Mouse (Mus musculus) retina, postnatal 7 days (tissue): ENCODE results near the gene Egr2.
A peak's percentile ranks its signal among the peaks of the same experiment; 100 is the strongest.

Experiments
- DNase-seq: peaks from one replicate; pipeline ENCODE4 v3.0.0-alpha.2; 2012; ENCODE audit warnings: low read depth, low spot score

Egr2 gene

DNA sequence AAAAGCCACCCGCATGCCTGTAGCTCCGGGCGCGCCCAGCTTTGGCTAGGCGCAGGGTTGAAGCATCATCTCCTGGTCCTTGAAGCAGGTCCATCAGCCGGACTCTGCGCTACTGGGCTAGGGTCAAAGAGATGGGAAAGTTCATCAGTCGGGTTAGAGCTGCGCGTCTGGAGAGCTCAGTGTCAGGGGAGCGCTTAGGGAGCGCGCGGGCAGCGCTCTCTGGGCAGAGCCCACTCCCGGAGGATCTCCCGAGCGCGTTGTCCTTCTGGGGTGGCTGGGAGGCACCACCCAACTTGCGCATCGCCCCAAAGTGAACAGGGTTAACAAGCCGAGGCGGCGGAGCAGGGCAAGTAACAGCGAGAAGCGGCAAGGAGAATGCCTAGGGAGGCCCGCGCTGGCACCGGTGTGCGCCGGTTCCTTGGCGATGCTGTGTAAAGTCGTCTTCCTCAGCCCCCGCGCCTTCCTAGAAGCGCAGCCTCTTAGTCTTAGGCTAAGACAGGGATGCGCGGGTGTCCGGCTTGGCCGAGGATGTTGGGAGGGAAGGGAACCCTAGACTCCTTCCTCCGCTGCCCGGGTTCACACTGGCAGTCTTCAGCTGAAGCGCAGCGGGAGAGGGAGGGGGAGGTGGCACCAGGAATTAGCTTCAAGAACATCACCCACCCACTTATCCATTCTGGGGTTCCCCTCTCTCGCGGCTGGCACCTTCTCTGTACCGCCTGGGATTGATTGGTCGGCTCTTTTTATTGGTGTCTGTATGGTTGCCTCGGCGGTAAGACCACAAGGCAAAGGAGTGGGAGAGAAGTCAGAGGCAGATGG is 3.5 kb downstream of the Egr2 start:
- no peak for DNase-seq

DNA sequence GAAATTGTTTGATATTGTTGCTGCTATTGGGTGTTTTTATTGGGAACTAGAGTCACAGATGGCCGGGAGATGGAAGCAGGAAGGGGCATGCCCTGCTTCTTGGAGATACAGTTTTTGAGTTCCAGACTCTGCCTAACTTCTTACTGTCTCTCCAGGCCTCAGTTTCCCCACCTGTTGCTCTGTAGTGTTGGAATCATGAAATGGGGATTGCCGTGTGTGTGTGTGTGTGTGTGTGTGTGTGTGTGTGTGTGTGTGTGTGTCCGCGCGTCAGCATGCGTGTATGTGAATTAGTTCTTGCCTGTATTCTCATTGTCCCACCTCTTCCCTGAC is 4.1 kb downstream of the Egr2 start:
- DNase-seq: no peak

DNA sequence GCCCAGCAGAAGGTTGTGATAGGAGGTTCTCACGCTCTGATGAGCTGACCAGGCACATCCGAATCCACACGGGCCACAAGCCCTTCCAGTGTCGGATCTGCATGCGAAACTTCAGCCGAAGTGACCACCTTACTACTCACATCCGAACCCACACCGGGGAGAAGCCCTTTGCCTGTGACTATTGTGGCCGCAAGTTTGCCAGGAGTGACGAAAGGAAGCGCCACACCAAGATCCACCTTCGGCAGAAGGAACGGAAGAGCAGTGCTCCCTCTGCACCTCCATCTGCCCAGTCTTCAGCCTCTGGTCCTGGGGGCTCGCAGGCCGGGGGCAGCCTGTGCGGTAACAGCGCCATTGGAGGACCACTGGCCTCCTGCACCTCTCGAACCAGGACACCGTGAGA is 5.3 kb downstream of the Egr2 start:
- DNase-seq: no peak

DNA sequence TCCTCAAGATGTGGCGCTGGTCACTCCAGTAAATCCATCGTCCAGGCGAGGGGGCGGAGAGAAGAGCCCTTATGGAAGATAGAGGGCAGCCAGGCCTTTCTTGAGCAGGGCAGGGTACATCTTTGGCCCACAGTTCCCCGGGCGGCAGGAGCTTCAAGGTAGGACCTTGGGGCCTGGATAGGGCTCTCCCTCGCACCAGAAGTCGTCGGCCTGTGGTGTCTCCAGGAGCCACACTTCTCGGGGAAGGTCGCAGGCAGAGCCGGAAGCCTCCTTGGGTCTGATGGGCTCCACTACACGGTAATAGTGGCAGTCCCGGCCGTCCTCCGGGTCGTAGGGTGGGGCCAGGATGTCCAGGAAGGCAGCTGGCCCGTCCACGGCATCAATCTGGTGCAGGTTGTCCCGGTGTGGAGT is 12.6 kb downstream of the Egr2 start:
- no peak for DNase-seq

DNA sequence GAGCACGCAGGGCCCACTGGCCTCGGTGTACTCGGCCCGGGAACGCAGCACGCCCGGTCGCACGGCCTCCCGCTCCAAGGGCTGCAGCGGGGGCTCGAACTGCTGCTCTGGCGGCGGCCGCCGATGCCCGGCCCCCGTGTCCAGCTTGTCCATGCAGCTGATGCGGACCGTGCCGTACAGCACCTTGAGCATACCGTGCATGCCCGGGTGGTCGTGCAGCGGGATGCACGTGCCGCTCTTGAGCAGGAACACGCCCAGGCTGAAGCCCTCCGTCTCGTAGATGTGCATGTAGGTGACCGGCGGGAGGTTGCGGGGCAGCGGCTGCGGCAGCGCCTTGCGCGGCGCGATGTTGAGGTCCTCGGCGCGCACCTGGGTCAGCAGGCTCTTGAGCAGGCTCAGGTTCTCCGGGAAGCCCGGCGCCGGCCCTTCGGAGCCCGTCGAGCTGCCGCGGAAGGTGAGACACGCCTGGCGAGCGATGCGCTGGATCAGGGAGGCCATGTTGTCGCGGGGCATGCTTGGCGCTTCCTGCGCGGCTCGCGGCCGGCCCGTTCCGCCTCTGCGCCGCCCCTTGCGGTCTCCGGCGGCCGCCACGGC is 13.1 kb downstream of the Egr2 start:
- DNase-seq: no peak

DNA sequence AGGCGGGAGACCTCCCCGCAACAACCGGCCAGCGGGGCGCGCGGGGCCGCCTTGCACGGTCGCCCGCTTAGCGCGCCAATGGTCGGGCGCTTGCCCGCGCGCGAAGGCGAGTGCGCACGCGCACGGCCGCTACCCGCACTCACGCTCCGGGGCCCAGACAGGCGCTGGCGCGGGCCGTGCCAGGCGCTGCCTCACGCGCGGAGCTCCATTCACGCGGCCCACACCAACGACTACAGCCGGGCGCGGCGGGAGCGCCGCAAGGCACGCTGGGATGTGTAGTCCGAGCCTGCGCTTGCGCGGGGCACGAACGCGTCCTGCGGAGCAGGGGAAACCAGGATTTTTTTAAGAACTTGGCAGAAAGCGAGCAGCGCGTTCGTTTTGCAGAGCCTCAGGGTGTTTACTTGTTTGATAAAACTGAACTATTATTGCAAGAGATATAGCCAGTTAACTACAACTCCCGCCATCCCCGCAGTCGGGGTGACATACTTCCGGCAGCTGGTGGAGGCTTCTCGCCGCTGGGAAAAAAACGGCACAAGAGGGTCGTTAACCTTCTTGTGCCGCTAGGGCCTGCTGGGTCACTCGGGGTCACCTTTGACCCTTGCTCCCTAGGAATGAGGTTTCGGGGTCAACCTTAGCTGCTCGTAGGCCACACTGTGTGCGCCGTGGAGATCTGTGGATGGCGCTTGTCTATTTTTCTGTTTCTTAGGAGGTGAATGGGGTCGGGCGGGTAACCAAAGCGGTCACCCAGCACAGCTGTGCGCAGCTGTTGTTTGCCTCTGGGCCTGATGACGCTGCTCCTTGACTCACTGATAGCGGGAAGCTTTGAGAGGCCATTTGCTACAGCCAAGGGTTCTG is 13.8 kb downstream of the Egr2 start, which contains the start of gene Ado:
Gene Ado (minus strand): TSS at position 79 of the 855 bp plus-strand sequence.
- peak; percentile 79 for DNase-seq

DNA sequence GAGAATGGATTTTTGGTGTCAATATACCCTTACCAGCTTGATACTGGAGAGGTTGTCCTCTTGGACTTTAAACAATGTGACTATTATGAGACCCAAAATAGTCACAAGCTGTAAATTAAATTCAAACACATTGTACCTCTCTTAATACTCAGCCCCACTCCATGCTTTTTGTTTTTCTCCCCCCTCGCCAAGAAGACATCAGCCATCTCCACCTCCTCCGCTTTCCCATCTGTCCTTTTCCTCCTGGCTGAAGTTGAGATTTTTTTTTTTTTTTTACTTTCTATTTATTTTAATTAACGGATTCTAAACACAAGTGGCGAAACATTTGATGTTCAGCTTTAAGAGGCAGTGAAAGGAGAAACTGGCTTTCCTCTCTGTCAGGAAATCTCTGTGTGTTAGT is 22.8 kb downstream of the Egr2 start:
- no peak for DNase-seq

DNA sequence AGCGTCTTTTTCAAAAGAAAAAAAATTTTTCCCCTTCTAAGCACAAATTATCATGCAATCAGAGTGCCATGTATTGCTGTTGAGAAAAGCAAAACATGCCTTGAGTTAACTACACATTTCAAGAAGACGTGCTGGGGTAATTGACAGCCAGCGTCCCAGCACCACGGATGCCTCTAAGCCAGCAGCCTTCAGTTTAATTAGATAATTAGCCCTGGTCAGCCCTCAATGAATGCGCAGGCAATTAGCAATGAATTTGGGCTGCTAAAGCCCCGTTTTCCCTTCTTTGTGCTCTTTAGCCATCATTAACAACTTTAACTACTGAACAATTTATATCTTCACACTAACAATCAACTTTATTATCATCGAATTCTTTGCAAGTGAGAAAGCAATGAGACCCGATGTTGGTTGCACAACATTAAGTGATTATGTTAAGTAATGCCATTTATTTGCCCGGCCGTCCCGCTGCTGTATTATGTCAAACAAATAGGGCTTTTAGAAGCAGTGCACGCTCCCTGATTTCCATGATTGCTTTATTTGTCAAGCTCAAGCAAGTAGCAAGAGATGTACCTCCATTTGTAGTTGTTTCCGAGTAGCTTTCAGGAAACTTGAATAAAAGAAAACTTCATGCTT is 24.6 kb downstream of the Egr2 start:
- no peak for DNase-seq

DNA sequence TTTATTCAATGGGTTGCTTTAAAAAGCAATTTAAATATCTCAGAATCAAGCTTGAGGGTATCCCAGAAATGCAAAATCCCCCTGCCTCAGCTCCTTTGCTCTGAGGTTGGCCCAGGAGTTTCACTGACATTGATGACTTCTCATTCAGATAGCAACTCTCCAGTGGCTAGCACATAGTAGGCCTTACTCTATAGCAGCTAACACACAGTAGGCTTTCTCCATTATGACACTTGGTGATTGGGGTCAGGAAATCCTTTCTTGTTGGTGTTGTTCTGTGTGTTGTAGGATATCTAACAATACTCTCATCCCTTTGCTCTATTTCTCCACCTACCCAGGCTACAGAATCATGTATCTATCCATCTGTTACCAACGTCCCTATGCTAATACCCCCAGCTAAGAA is 25.9 kb downstream of the Egr2 start:
- no peak for DNase-seq

DNA sequence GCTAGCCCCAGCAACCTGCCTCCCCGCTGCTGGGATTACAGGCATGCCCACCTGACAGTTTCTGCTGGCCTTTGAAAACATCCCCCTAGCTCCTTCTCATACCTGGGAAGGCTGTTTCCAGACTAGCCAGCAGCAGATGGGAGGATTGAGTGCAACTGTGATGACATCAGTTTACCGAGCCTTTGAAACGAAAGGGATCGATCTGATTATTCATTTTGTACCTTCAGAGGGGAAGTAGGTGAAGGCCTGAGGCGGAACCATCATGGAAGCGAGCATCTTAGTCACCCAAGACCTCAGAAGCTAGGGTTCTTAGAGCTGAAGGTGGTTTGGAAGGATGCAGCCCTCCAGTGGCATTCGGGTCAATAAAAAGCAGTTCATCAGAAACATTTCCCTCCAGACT is 29.2 kb downstream of the Egr2 start:
- DNase-seq: no peak

DNA sequence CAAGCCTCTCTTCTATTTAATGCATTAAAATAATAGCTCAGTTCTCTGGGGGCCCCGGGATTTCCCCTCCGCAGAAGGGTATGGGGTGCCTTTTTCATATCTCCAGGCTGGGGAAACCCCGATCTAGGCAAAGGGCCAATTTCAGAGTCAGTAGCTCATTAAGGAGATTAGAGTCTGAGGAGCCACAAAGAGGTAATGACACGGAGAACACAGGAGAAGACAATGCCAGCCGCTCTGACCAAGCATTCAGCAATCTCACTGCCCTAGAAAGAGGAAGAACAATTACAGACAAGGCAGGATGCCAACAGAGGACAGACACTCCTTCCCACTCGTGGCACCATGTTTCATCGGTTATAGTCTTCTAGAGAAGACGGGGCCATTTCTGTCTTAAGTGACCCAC is 30.8 kb downstream of the Egr2 start:
- DNase-seq: peak; percentile 44

DNA sequence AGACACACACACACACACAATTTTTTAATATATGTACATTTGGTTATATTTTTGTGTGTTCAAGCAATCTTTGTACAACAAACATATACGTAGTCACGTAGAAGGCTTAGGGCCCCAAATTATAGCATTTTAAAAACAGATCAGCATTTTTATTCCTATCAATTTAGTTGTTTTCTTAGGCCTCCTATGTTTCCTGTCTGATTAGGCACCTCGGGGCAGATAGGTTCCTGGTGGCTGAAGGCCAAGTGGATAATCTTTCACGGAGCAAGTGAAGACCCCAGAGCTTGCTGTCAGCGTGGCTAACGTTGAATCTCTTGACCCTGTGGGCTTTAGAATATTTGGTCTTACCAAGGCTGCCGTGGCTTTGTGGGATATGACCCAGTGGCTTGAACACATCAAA is 34.3 kb downstream of the Egr2 start:
- DNase-seq: no peak

DNA sequence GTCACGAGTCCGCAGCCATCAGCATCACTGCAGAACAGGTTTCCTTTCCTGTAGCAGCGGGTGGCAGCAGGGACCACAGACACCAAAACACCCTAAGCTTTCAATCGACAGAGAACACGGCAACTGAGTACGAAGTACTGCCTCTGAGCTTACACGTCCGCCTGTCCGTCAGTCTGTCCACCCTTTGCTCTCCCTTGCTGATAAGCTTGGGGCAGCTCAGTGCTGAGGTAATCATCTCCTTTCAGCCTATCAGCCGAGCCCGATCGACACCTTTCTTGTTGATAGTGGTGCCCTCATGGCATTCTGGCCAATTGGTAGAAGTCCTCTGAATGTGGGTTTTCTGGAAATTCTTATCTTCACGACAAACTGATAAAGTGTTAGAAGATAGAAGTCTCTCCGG is 36.2 kb downstream of the Egr2 start:
- no peak for DNase-seq

DNA sequence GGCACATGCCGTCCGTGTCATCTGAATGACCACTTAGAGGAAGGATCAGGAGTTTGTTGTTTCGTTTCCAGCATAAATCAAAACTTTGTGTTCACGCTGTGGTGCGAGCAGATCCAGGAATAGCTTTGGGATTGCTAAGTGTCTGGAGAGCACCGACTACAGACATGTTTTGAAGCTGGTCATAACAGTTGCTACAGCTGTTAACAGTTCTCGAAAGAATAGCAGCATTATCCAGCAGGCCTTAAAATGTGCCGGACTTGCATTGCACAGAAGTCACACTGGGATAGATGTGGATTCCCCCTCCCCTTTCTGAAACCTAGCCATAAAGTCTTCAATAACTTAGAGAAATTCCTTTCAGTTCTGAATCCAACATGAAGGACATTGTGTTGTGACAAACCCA is 38.0 kb downstream of the Egr2 start:
- no peak for DNase-seq

DNA sequence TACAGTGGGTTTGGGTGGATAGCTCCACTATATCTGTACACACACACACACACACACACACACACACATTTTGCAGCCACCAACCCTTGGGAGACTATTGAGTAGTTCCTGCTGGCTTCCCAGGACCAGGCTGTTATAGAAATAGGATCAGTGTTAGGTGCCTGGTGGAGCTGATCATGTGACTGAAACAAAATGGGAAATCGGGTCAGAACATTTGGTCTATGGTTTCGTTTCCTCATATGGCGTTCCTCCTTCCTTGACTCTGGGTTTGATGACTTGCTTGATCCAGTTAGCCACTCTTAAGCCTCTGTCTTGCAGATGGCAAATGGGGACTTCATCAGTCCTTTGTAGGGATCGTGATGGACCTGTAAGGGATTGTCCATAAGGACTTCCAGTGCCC is 44.6 kb downstream of the Egr2 start:
- no peak for DNase-seq

DNA sequence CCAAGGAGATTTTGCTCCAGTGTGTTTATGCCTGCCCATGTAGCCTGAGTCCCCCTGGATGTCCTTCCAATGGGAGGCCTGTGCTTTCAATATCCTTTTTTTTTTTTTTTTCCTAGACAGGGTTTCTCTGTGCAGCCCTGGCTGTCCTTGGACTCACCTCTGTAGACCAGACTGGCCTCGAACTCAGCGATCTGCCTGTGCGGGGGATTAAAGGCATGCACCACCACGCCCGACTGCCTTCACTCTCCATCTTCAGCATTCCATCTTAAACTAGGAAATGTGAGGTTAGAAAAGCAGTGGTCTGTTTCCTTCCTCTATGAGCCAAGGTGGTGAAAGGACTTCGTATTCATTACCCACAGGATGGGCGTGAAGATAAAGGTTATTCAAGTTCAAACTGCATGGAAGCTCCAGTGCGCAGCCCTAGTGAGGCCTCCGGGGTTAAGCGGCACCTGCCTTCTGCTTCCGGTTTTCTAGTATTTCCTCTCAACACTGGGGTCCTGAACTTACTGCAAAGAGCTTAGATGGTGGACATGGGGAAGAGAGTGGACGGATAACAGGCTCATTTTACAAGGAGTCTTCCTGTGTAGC is 46.5 kb downstream of the Egr2 start:
- DNase-seq: no peak

DNA sequence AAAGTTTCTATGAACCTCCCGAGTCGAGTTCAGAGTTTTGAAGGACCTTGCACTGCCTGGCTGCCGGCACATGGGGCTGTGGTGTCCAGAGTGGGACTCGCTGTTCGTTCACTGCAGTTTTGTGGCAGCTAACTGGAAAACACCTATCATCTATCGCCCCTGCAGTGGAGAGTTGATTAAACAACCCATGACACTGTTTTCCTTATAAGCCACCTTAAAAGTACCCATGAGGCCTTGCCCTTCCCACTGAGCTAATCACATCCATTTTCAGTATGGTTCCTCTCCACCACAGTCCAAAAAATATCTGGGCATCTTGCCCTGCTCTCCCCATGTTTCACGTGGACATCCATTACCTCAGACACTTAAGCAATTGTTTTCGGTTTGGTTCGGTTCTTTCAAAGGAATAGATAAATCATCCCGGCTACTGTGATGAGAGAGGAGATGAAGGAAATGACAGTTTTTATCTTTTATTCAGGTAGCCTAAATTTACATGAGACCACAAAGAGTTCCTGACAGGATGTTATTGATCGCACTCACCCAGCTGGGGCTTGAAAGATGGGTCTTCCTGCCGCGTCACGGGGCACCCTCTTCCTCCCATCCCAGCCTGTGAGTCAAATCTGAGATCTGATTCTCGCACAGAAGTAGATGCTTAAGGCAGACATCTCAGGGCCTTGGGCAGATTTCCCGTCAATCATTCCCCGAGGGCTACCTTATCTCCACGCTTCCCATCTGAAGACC is 50.8 kb downstream of the Egr2 start:
- DNase-seq: no peak
